8 mouse cellular contexts compared by ENCODE assay signal in genomic region chr8:71668220-71668975, GRCm38 (mm10). TPM values are rescaled to one million over a fixed set of nuclear protein-coding genes. Genes with fewer than 3 reads are reported as not detected.
DNase-seq lines count a peak whose midpoint lies in the region; ATAC-seq and TF ChIP-seq lines count a peak whose summit lies in the region.

No protein-coding gene starts in this region.

- H3K4me1 ChIP-seq in E14TG2a.4 (replicated peaks; ENCODE audit: low read depth, low read length), result peaks cover 80% of the 10 kb centered on the region
- H3K4me1 ChIP-seq in embryonic fibroblast, embryonic 13.5 days (ENCODE audit: control insufficient read depth, insufficient read depth, low read length), result peaks cover 9% of the 10 kb centered on the region; the same call in 1 of the 2 replicates
- H3K4me1 ChIP-seq in hindbrain, embryonic 16.5 days (ENCODE audit: control insufficient read depth, insufficient read depth, low read depth, low read length), result peaks cover 36% of the 10 kb centered on the region
- peaks cover 7% of the 10 kb centered on the region; the same call in 1 of the 2 replicates for H3K4me1 ChIP-seq in stomach, postnatal 0 days (replicated peaks; ENCODE audit: control insufficient read depth, insufficient read depth)

- H3K9me3 ChIP-seq in E14TG2a.4 (ENCODE audit: low read length), result no peaks in the 10 kb centered on the region
- H3K9me3 ChIP-seq in hindbrain, embryonic 16.5 days (ENCODE audit: control insufficient read depth, low read length), result no peaks in the 10 kb centered on the region
- H3K9me3 ChIP-seq in stomach, postnatal 0 days (ENCODE audit: control insufficient read depth, low read length), result no peaks in the 10 kb centered on the region

- H3K27ac ChIP-seq in embryonic fibroblast, embryonic 13.5 days (ENCODE audit: insufficient read depth, low read length), result no peak overlapping the region; the same call in 1 of the 2 replicates
- no peak overlapping the region for H3K27ac ChIP-seq in hindbrain, embryonic 16.5 days (ENCODE audit: low read depth, low read length)
- no peak overlapping the region for H3K27ac ChIP-seq in stomach, postnatal 0 days (replicated peaks)

- intact Hi-C loops in heart, postnatal 25 days (cut with DNase I), result no loop called here

- peak; percentile 51 to 59 for DNase-seq in heart, adult 18-20 months
- no peak for DNase-seq in heart, postnatal 25 days (ENCODE audit: low spot score)
- DNase-seq in lung, postnatal 4 days, result peak; percentile 55 to 61
- DNase-seq in stomach, postnatal 0 days (ENCODE audit: low spot score), result no peak
- DNase-seq in left cerebral cortex, adult 8-10 months (ENCODE audit: low spot score in 2 of 2), result no peak

- H3K27me3 ChIP-seq in E14TG2a.4 (ENCODE audit: insufficient read depth, low read length), result no peaks in the 10 kb centered on the region
- H3K27me3 ChIP-seq in hindbrain, embryonic 16.5 days (replicated peaks; ENCODE audit: control insufficient read depth, insufficient read depth, low read length), result no peaks in the 10 kb centered on the region
- H3K27me3 ChIP-seq in stomach, postnatal 0 days (ENCODE audit: control insufficient read depth, insufficient read depth, low read length), result no peaks in the 10 kb centered on the region

- H3K4me3 ChIP-seq in E14TG2a.4 (replicated peaks; ENCODE audit: low read length), result peak overlapping the region; percentile 62
- no peak overlapping the region for H3K4me3 ChIP-seq in embryonic fibroblast, embryonic 13.5 days (ENCODE audit: insufficient read depth, low read length)
- H3K4me3 ChIP-seq in hindbrain, embryonic 16.5 days (ENCODE audit: low read length), result peak overlapping the region; percentile 0
- H3K4me3 ChIP-seq in stomach, postnatal 0 days (ENCODE audit: low read depth, low read length), result no peak overlapping the region

- peak; percentile 36; the same call in 1 of the 2 replicates for TF ChIP-seq POLR2A in embryonic fibroblast, embryonic 13.5 days (IDR thresholded peaks at IDR 0.05; ENCODE audit: low read depth, low read length)

- no peak for TF ChIP-seq EP300 in stomach, postnatal 0 days (optimal IDR thresholded peaks at IDR 0.05)

- peaks cover 11% of the 10 kb centered on the region for H3K36me3 ChIP-seq in E14TG2a.4 (ENCODE audit: insufficient read depth, low read length)
- peaks cover 6% of the 10 kb centered on the region; the same call in 1 of the 2 replicates for H3K36me3 ChIP-seq in hindbrain, embryonic 16.5 days (ENCODE audit: control insufficient read depth, insufficient read depth, low read length)
- no peaks in the 10 kb centered on the region for H3K36me3 ChIP-seq in stomach, postnatal 0 days (ENCODE audit: control insufficient read depth, insufficient read depth, low read length)

- WGBS in hindbrain, embryonic 16.5 days, result 5% methylated on average over 21 of the region's 21 CpGs
- WGBS in stomach, postnatal 0 days, result 2% methylated on average over 20 of the region's 21 CpGs

- H3K4me2 ChIP-seq in hindbrain, embryonic 16.5 days (ENCODE audit: low read length), result peak overlapping the region; percentile 43
- H3K4me2 ChIP-seq in stomach, postnatal 0 days (replicated peaks; ENCODE audit: low read depth), result no peak overlapping the region; the same call in 1 of the 2 replicates

- TF ChIP-seq CTCF in E14TG2a.4 (conservative IDR thresholded peaks at IDR 0.05; ENCODE audit: low read length), result no peak
- no peak for TF ChIP-seq CTCF in embryonic fibroblast, embryonic 13.5 days (IDR thresholded peaks at IDR 0.05; ENCODE audit: borderline replicate concordance, insufficient read depth, low read length)
- no peak for TF ChIP-seq CTCF in stomach, postnatal 0 days (IDR thresholded peaks at IDR 0.05; ENCODE audit: low read depth)

- ATAC-seq in hindbrain, embryonic 16.5 days, result no peak
- ATAC-seq in stomach, postnatal 0 days (ENCODE audit: low FRiP score, low TSS enrichment), result peak; percentile 28; the same call in 1 of the 2 replicates

- peak overlapping the region; percentile 46 for H3K9ac ChIP-seq in hindbrain, embryonic 16.5 days (ENCODE audit: low read depth, low read length)
- no peak overlapping the region for H3K9ac ChIP-seq in stomach, postnatal 0 days (ENCODE audit: low read length)

RNA-seq across cellular contexts. Expression of gene Unc13a, which starts 3.2 kb away (rescaled TPM):
- under 1 TPM; 0.55 to 0.87 TPM for total RNA-seq in heart, adult 18-20 months (2021)
- total RNA-seq in heart, postnatal 25 days (2021), result under 1 TPM; 0.73 to 0.83 TPM
- polyA plus RNA-seq in embryonic fibroblast, embryonic 13.5 days (2011; ENCODE audit: insufficient read length, low read depth, missing spikeins), result 1.9 and 2.6 TPM in 2 replicates
- 22.4 and 23.1 TPM in 2 replicates for polyA plus RNA-seq in hindbrain, embryonic 16.5 days (2015; fragmentation: Nextera tagmentation; extraction: Ambion mirVana)
- polyA plus RNA-seq in stomach, postnatal 0 days (2015; fragmentation: Nextera tagmentation; extraction: Ambion mirVana), result 0.46 and 0.52 TPM in 2 replicates
- 100 to 1,000 TPM; 237 to 269 (median 246) TPM for total RNA-seq in left cerebral cortex, adult 8-10 months (2022)

RNA-seq across cellular contexts. Expression of gene Jak3, which starts 7.7 kb away (rescaled TPM):
- total RNA-seq in heart, adult 18-20 months (2021), result 1 to 10 TPM; 7.3 to 8.3 TPM
- total RNA-seq in heart, postnatal 25 days (2021), result 1 to 10 TPM; 7.8 to 8.5 TPM
- 5.0 and 6.1 TPM in 2 replicates for polyA plus RNA-seq in embryonic fibroblast, embryonic 13.5 days (2011; ENCODE audit: insufficient read length, low read depth, missing spikeins)
- 7.3 and 8.1 TPM in 2 replicates for polyA plus RNA-seq in hindbrain, embryonic 16.5 days (2015; fragmentation: Nextera tagmentation; extraction: Ambion mirVana)
- 4.6 and 5.4 TPM in 2 replicates for polyA plus RNA-seq in stomach, postnatal 0 days (2015; fragmentation: Nextera tagmentation; extraction: Ambion mirVana)
- total RNA-seq in left cerebral cortex, adult 8-10 months (2022), result 1 to 10 TPM; 4.4 to 7.3 (median 6.1) TPM

RNA-seq across cellular contexts. Expression of gene Insl3, which starts 20.6 kb away (rescaled TPM):
- 1 to 10 TPM; 1.3 to 1.6 TPM for total RNA-seq in heart, adult 18-20 months (2021)
- total RNA-seq in heart, postnatal 25 days (2021), result 1 to 10 TPM; 4.0 to 4.8 TPM
- polyA plus RNA-seq in embryonic fibroblast, embryonic 13.5 days (2011; ENCODE audit: insufficient read length, low read depth, missing spikeins), result 1.4 TPM in 1 of 2 replicates, not detected in the other
- polyA plus RNA-seq in hindbrain, embryonic 16.5 days (2015; fragmentation: Nextera tagmentation; extraction: Ambion mirVana), result 1.2 and 1.5 TPM in 2 replicates
- polyA plus RNA-seq in stomach, postnatal 0 days (2015; fragmentation: Nextera tagmentation; extraction: Ambion mirVana), result 1.9 and 2.6 TPM in 2 replicates
- 1 to 10 TPM; 1.4 to 3.2 (median 2.1) TPM for total RNA-seq in left cerebral cortex, adult 8-10 months (2022)

RNA-seq across cellular contexts. Expression of gene B3gnt3, which starts 33.2 kb away (rescaled TPM):
- 1 to 10 TPM; 4.9 to 5.9 TPM for total RNA-seq in heart, adult 18-20 months (2021)
- 1 to 10 TPM; 5.5 to 8.0 TPM for total RNA-seq in heart, postnatal 25 days (2021)
- polyA plus RNA-seq in embryonic fibroblast, embryonic 13.5 days (2011; ENCODE audit: insufficient read length, low read depth, missing spikeins), result 0.67 and 1.1 TPM in 2 replicates
- 0.44 and 0.62 TPM in 2 replicates for polyA plus RNA-seq in hindbrain, embryonic 16.5 days (2015; fragmentation: Nextera tagmentation; extraction: Ambion mirVana)
- polyA plus RNA-seq in stomach, postnatal 0 days (2015; fragmentation: Nextera tagmentation; extraction: Ambion mirVana), result 35.9 and 36.9 TPM in 2 replicates
- total RNA-seq in left cerebral cortex, adult 8-10 months (2022), result under 1 TPM; 0.41 to 0.88 (median 0.70) TPM

RNA-seq across cellular contexts. Expression of gene Fcho1, which starts 57.1 kb away (rescaled TPM):
- total RNA-seq in heart, adult 18-20 months (2021), result 1 to 10 TPM in 1 of 2 experiments, under 1 TPM in 1; 0.79 to 2.4 TPM
- under 1 TPM; 0.59 to 0.83 TPM for total RNA-seq in heart, postnatal 25 days (2021)
- not detected in 2 replicates for polyA plus RNA-seq in embryonic fibroblast, embryonic 13.5 days (2011; ENCODE audit: insufficient read length, low read depth, missing spikeins)
- polyA plus RNA-seq in hindbrain, embryonic 16.5 days (2015; fragmentation: Nextera tagmentation; extraction: Ambion mirVana), result 78.6 and 89.5 TPM in 2 replicates
- 4.8 and 5.9 TPM in 2 replicates for polyA plus RNA-seq in stomach, postnatal 0 days (2015; fragmentation: Nextera tagmentation; extraction: Ambion mirVana)
- total RNA-seq in left cerebral cortex, adult 8-10 months (2022), result 100 to 1,000 TPM; 150 to 181 (median 159) TPM

Comparison
In these comparisons a context has a peak if more than half of its experiments do, and no peak if none do; other contexts are left out.
1. DNase-seq: peak in heart, adult 18-20 months (2 of 2) and lung, postnatal 4 days (2 of 2); none in heart, postnatal 25 days (single experiment), stomach, postnatal 0 days (single experiment) and left cerebral cortex, adult 8-10 months (0 of 2).
2. H3K4me3 ChIP-seq: peak in E14TG2a.4 (single experiment) and hindbrain, embryonic 16.5 days (single experiment); none in embryonic fibroblast, embryonic 13.5 days (single experiment) and stomach, postnatal 0 days (single experiment).
3. RNA of gene Unc13a, which starts 3.2 kb away (total RNA-seq): 237 to 269 TPM in left cerebral cortex, adult 8-10 months; 0.55 to 0.87 TPM in heart, adult 18-20 months and 0.73 to 0.83 TPM in heart, postnatal 25 days; every median in the first group is over 100 times any median in the second.